Mouse (Mus musculus) embryonic facial prominence, embryonic 14.5 days (tissue): ENCODE results near the gene Atp13a2. TPM values are rescaled to one million over a fixed set of nuclear protein-coding genes. Genes with fewer than 3 reads are reported as not detected.

Experiments used
- ATAC-seq: fragments of 200-750 bp; cut with Nextera tagmentation; 2 replicates; pipeline ENCODE4 v1.8.0; 2017; ENCODE audit warnings: low read depth, moderate number of reproducible peaks, moderate TSS enrichment
- DNase-seq: peaks from one replicate; pipeline ENCODE4 v3.0.0-alpha.2; 2015; ENCODE audit warnings: low spot score
- H3K27ac ChIP-seq: fragments of 300-500 bp; sonication (generic); replicated peaks from 2 replicates; pipeline ENCODE4 v1.5.1; 2014; ENCODE audit warnings: low read depth, mild to moderate bottlenecking, low read length, moderate library complexity
- H3K27me3 ChIP-seq: fragments of 300-500 bp; sonication (generic); replicated peaks from 2 replicates; pipeline ENCODE4 v1.6.1; 2014; ENCODE audit warnings: low read length; ENCODE audit not compliant: control insufficient read depth, insufficient read depth
- H3K36me3 ChIP-seq: fragments of 300-500 bp; sonication (generic); 2 replicates; pipeline ENCODE4 v1.6.1; 2014; ENCODE audit warnings: low read length, mixed read lengths; ENCODE audit not compliant: control insufficient read depth, insufficient read depth
- H3K4me1 ChIP-seq: fragments of 300-500 bp; sonication (generic); 2 replicates; pipeline ENCODE4 v1.6.1; 2014; ENCODE audit warnings: antibody characterized with exemption, low read length; ENCODE audit not compliant: control insufficient read depth, insufficient read depth
- H3K4me2 ChIP-seq: fragments of 300-500 bp; sonication (generic); 2 replicates; pipeline ENCODE4 v1.6.1; 2014; ENCODE audit warnings: low read depth, mild to moderate bottlenecking, low read length, moderate library complexity, mixed read lengths
- H3K4me3 ChIP-seq: fragments of 300-500 bp; sonication (generic); 2 replicates; pipeline ENCODE4 v1.5.1; 2014; ENCODE audit warnings: low read depth, mild to moderate bottlenecking, low read length
- H3K9ac ChIP-seq: fragments of 300-500 bp; sonication (generic); 2 replicates; pipeline ENCODE4 v1.6.1; 2014; ENCODE audit warnings: low read depth, mild to moderate bottlenecking, low read length, moderate library complexity, mixed read lengths
- H3K9me3 ChIP-seq: fragments of 300-500 bp; sonication (generic); 2 replicates; pipeline ENCODE4 v1.6.1; 2016; ENCODE audit warnings: low read length; ENCODE audit not compliant: control insufficient read depth
- WGBS: fragments of 180-500 bp; shearing (Covaris S2); extraction: QIAGEN DNeasy Blood & Tissue Kit; methylation state at CpG from one replicate; pipeline ENCODE4 v1.1.7; 2014; 5-methylcytosine and 5-hydroxymethylcytosine counted together
- polyA plus RNA-seq: library from polyadenylated mRNA; unstranded; fragments of >200 nt; fragmentation: Nextera tagmentation; extraction: Ambion mirVana; gene quantifications from 2 replicates; pipeline ENCODE4 v1.2.1, GENCODE M21; 2014

The Atp13a2 gene
- polyA plus RNA-seq, 1 experiment from 2014 or later: 43.5 TPM

DNA sequence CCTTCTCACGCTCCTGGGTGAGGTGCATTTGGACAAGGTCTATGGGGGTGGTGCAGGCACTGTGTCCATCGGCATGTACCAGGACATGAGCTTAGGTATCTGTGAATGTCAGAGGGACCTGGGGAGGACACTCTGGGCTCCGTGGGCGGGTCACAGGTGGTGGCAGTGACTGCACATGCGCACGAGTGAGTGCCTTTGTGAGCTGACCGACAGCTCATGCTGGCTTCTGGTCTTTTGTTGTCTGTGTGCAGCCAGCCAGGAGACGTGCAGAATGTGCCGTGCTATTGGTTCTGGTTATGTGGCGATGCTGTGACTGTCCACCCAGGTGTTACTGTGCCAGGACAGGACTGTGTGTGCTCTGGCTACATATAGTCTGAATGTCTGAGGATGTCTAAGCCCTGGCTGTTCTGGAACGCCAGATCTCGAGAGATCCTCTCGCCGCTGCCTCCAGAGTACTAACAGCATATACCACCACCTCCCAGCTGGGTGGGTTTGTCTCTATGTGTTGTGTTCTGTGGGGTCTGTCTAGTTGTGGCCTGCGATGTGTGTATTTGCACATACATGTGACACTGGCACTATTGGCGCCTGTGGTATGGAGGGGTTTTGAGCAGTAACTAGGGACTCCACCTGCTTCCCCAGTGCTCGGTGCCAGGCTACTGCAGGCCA is 62.3 kb downstream of the Atp13a2 start:
- Histone ChIP-seq H3K9me3 (no peaks in the 10 kb centered on the region), H3K4me3 (no peak overlapping the region), H3K4me1 (peaks cover 5% of the 10 kb centered on the region; the same call in 1 of the 2 replicates), H3K9ac (no peak overlapping the region), H3K27me3 (no peaks in the 10 kb centered on the region), H3K36me3 (peaks cover 16% of the 10 kb centered on the region; the same call in 1 of the 2 replicates), H3K4me2 (no peak overlapping the region), H3K27ac (no peak overlapping the region)
- ATAC-seq (no peak), DNase-seq (no peak)
- 81% methylated on average over 16 of the region's 17 CpGs for WGBS

- peak; percentile 81 for DNase-seq
- H3K4me2 ChIP-seq: no peak overlapping the region
- H3K9ac ChIP-seq: no peak overlapping the region
- ATAC-seq: peak; percentile 33; the same call in 1 of the 2 replicates
- no peaks in the 10 kb centered on the region for H3K9me3 ChIP-seq
- peaks cover 18% of the 10 kb centered on the region; the same call in 1 of the 2 replicates for H3K36me3 ChIP-seq
- H3K27ac ChIP-seq: no peak overlapping the region
- H3K27me3 ChIP-seq: no peaks in the 10 kb centered on the region
- H3K4me3 ChIP-seq: no peak overlapping the region
- WGBS: 44% methylated on average over 4 of the region's 4 CpGs
- H3K4me1 ChIP-seq: peaks cover 7% of the 10 kb centered on the region; the same call in 1 of the 2 replicates
Observed at GRCm38 (mm10) chr4:141049476-141049835, 62.8 kb downstream of the Atp13a2 start.

DNA sequence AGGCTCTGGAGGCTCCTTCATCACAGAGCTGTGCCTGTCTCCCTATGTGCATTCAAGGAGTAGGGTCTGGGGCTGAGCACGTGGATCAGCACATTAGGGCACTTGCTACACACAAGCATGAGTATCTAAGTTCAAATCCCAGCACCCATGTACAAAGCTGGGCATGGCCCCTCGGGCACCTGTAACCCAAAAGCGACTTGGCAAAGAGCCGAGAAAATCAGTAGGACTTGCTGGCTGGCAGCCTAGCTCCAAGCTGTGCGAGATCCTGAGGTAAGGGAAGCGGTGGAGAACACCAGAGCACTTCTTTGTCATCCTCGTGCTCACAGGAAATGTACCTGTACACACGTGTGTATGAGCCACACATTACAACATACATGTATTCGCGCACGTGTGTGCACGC is 65.8 kb downstream of the Atp13a2 start:
- H3K36me3 ChIP-seq: peaks cover 36% of the 10 kb centered on the region

GRCm38 (mm10) chr4:141053138-141053537 is 66.5 kb downstream of the Atp13a2 start:
- Histone ChIP-seq H3K27me3 (no peaks in the 10 kb centered on the region), H3K4me1 (peaks cover 7% of the 10 kb centered on the region; the same call in 1 of the 2 replicates), H3K4me2 (peak overlapping the region; percentile 19; the same call in 1 of the 2 replicates), H3K36me3 (peaks cover 38% of the 10 kb centered on the region), H3K27ac (0 out of 2 replicates have a peak overlapping the region, but pooled peaks have one; percentile 36), H3K9ac (0 out of 2 replicates have a peak overlapping the region, but pooled peaks have one; percentile 34), H3K9me3 (no peaks in the 10 kb centered on the region), H3K4me3 (no peak overlapping the region)
- ATAC-seq (no peak), DNase-seq (no peak)
- WGBS: 42% methylated on average over 8 of the region's 8 CpGs

More for the DNA sequence above, 65.8 kb downstream of the Atp13a2 start:
- Histone ChIP-seq H3K4me3 (no peak overlapping the region), H3K9ac (no peak overlapping the region), H3K27ac (no peak overlapping the region), H3K9me3 (no peaks in the 10 kb centered on the region), H3K4me2 (no peak overlapping the region), H3K27me3 (no peaks in the 10 kb centered on the region), H3K4me1 (peaks cover 7% of the 10 kb centered on the region; the same call in 1 of the 2 replicates)
- WGBS: 83% methylated on average over 12 of the region's 12 CpGs
- ATAC-seq (no peak), DNase-seq (no peak)

- Histone ChIP-seq H3K27ac (peak overlapping the region; percentile 36; the same call in 1 of the 2 replicates), H3K9me3 (no peaks in the 10 kb centered on the region), H3K4me3 (no peak overlapping the region), H3K4me1 (peaks cover 7% of the 10 kb centered on the region; the same call in 1 of the 2 replicates), H3K27me3 (no peaks in the 10 kb centered on the region), H3K4me2 (peak overlapping the region; percentile 19; the same call in 1 of the 2 replicates), H3K36me3 (peaks cover 38% of the 10 kb centered on the region), H3K9ac (0 out of 2 replicates have a peak overlapping the region, but pooled peaks have one; percentile 34)
- ATAC-seq (peak; percentile 54), DNase-seq (peak; percentile 64)
- 31% methylated on average over 17 of the region's 17 CpGs for WGBS
Observed at GRCm38 (mm10) chr4:141053568-141054161, 67.0 kb downstream of the Atp13a2 start.

Other genes starting within 250 kb of the Atp13a2 start
- not detected in 2 replicates for gene Padi6, start 244.2 kb upstream of the Atp13a2 start, polyA plus RNA-seq
- gene Padi4, start 212.6 kb upstream of the Atp13a2 start, polyA plus RNA-seq: 0.14 and 0.38 TPM in 2 replicates
- gene Padi3, start 176.2 kb upstream of the Atp13a2 start, polyA plus RNA-seq: 0.38 and 0.47 TPM in 2 replicates
- 0.07 and 0.28 TPM in 2 replicates for gene Padi1, start 141.1 kb upstream of the Atp13a2 start, polyA plus RNA-seq
- gene Padi2, start 80.5 kb upstream of the Atp13a2 start, polyA plus RNA-seq: 15.1 and 16.1 TPM in 2 replicates
- gene Sdhb, start 25.7 kb upstream of the Atp13a2 start, polyA plus RNA-seq: 383 and 394 TPM in 2 replicates
- gene Mfap2, start 23.5 kb downstream of the Atp13a2 start, polyA plus RNA-seq: 745 and 811 TPM in 2 replicates
- gene Crocc, start 73.7 kb downstream of the Atp13a2 start, polyA plus RNA-seq: 5.1 and 6.2 TPM in 2 replicates
- 66.5 and 78.8 TPM in 2 replicates for gene Necap2, start 91.5 kb downstream of the Atp13a2 start, polyA plus RNA-seq
- 0.33 TPM in 1 of 2 replicates, not detected in the other for gene Spata21, start 101.5 kb downstream of the Atp13a2 start, polyA plus RNA-seq
- gene Szrd1, start 152.9 kb downstream of the Atp13a2 start, polyA plus RNA-seq: 38.7 and 40.2 TPM in 2 replicates
- gene Fbxo42, start 161.0 kb downstream of the Atp13a2 start, polyA plus RNA-seq: 22.7 and 24.9 TPM in 2 replicates
- gene Rsg1, start 227.1 kb downstream of the Atp13a2 start, polyA plus RNA-seq: 5.1 and 5.2 TPM in 2 replicates